Mouse (Mus musculus) right cerebral cortex, postnatal 25 days (tissue): ENCODE measurements around the gene Fbxw10.

Source experiments
- DNase-seq: peaks from one replicate; pipeline ENCODE4 v3.0.0; 2022

Fbxw10 gene

GRCm38 (mm10) chr11:62911362-62911761 lies 64.5 kb downstream of the Fbxw10 start:
- no peak for DNase-seq

GRCm38 (mm10) chr11:62913141-62913540 lies 66.3 kb downstream of the Fbxw10 start:
- DNase-seq, result no peak

- no peak for DNase-seq
Measured at GRCm38 (mm10) chr11:62914532-62914931, 67.7 kb downstream of the Fbxw10 start.

GRCm38 (mm10) chr11:62915486-62915885 lies 68.6 kb downstream of the Fbxw10 start:
- no peak for DNase-seq

- DNase-seq, result no peak
Measured at GRCm38 (mm10) chr11:62916765-62917164, 69.9 kb downstream of the Fbxw10 start.

GRCm38 (mm10) chr11:62919946-62920742 lies 73.3 kb downstream of the Fbxw10 start:
- no peak for DNase-seq

GRCm38 (mm10) chr11:62920743-62921050 lies 73.8 kb downstream of the Fbxw10 start:
- DNase-seq, result no peak

- peak; percentile 91 for DNase-seq
Measured at GRCm38 (mm10) chr11:62921052-62921977, 74.4 kb downstream of the Fbxw10 start.

GRCm38 (mm10) chr11:62924091-62924761 lies 77.4 kb downstream of the Fbxw10 start:
- no peak for DNase-seq
